Mouse (Mus musculus): ENCODE results near the gene Tfeb. TPM values are rescaled to one million over a fixed set of nuclear protein-coding genes. Genes with fewer than 3 reads are reported as not detected.

The Tfeb gene
- polyA plus RNA-seq, 1 experiment, result 18.6 TPM

DNA sequence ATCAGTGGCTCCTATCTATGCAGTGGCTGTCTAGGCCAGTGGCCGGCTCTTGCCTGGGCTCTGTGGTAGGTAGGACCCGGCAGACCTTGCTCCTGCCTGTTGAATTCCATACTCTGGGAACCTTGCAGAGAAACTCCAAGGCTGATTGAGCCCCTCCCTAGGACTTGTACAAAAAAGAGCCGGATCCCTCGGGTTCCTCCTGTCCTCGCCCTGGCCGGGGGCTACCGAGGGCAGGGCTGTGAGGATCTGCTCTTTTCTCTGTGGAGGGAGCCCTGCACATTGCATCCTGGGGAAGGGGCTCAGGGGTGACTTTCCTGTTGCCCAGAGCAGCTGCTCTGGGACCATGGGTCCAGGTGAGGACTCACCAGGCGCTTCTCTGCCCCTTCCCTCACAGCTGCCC, 50.8 kb downstream of the Tfeb start:
- no peak for DNase-seq (ENCODE audit: low read depth)

DNA sequence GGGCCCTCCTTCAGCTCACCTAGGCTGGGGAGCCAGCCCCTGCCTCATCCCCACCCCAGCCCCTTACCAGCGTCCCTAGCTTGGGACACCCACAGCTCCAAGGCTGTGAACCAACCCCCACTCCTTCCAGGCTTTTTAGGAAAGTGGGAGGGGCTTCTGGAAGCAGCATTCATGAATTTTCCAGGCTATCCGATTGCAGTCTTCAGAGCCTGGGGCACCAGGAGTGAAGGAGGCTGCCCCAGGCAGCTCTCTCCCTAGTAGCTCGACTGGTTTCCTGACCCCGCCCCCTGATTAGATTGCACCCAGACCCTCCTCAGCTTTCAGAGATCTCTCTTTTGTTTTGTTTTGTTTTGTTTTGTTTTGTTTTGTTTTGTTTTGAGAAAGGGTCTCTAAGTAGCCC, 51.5 kb downstream of the Tfeb start:
- no peak for DNase-seq (ENCODE audit: low read depth)

DNA sequence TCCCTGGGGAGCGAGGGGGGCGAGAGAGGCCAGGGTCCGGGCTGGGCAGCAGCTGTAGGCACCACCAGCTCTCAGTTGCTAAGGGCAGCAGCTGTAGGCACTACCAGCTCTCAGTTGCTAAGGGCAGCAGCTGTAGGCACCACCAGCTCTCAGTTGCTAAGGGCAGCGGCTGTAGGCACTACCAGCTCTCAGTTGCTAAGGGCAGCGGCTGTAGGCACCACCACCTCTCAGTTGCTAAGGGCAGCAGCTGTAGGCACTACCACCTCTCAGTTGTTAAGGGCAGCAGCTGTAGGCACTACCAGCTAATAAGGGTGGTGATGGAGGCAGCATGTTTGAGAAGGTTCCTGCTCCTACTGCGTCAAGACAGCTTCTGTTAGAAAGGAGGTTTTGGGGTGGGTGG, 52.2 kb downstream of the Tfeb start:
- DNase-seq (ENCODE audit: low read depth), result no peak

DNA sequence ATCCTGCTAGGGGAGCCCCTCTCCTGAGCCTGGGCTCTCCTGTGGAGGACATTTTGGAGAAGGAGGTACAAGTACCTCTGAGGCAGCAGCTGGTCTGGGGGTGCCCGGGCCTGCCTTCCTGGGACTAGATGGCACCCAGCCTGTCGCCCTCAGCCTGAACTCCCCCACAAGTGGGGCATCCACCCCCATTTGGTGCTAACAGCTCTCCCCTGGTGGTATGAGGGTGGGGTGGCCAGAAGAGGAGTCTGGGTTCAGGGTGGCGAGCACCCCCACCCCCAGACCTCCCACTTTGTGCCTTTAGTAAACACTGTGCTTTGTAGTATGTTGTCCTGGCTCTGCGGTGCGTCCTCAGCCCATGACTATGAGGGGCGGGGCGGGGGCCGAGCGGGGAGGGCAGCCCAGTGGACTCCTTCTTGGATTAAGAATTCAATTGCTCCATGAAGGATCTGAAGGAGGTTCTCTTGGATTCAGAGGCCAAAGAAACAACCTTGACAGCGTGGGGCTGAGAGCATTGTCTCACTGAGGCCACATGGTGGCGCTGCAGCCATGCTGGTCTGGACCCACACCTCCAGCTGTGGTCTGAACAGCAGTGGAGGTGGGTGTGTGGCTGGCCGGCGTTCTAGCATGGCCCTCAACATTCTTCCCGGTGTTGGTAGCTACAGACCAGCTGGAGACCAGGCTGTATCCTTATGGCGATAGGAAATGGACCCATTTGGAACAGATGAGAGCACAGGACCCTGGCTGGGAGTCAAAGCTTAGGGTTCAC, 55.5 kb downstream of the Tfeb start:
- no peak for DNase-seq (ENCODE audit: low read depth)

DNA sequence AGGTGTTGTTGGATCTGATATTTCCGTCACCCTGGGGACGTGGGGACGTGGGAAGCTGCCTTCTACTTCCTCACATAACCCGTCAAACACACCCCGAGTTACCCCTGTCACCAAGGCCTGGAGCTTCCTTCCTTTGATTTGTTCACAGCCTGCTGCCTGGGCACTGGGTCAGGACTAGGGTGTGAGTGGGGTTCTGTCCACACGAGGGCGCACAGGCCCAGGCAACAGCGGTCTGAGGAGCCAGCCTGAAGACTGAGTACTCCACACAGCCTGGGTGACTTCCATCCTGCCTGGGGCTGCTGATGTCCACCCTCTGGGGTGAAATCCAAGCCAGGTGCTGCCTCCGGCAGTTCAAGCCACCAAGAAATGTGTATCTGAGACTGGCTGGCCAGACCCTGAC, 56.5 kb downstream of the Tfeb start:
- no peak for DNase-seq (ENCODE audit: low read depth)

DNA sequence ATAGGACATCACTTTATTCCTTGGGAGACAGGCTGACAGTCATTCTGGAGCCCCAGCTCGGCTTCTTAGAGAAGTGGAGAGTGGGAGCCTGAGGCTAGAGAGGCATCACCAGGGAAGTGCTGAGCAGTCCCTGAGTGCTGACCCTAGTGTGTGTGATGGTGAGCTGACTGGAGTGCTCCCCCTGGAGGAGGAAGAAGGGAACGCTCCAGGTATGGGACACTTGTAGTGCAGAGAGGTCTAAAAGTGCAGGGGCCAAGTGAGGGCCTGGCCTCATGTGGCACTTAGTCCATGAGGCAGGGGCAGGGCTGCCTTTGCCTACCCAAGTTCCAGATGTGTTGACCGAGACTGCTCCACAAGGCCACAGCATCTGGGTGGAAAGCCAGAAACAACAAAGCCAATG, 58.6 kb downstream of the Tfeb start:
- DNase-seq (ENCODE audit: low read depth), result no peak

DNA sequence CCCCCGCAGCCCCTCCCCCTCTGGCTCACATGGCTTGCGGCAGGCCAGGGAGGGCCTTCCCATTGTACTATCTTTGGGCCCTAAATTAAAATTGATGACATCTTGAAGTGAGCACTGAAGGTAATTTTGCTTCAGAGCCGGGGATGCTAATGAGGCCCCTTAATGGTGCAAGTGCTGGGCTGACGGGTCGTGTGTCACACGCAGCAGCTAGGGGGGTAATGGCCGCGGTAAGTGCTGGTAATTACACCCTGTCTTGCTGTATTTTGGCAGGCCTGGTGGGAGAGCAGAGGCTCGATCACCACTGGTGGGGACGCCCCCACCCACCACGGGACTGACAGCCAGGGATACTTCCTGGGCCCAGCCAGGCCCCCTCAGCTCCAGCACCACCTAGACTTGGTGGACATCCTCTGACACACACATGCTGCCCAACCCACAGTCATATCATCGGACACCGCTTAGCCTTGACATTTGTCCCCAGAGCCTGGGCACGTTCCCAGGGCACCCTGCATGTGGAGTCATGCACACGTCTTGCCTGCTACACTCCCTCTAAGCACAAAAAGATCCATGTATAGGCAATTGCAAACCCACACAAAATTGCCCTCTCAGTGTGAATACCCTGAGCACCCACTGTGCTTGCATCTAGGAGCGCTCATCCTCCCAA, 59.5 kb downstream of the Tfeb start:
- no peak for DNase-seq (ENCODE audit: low read depth)

DNA sequence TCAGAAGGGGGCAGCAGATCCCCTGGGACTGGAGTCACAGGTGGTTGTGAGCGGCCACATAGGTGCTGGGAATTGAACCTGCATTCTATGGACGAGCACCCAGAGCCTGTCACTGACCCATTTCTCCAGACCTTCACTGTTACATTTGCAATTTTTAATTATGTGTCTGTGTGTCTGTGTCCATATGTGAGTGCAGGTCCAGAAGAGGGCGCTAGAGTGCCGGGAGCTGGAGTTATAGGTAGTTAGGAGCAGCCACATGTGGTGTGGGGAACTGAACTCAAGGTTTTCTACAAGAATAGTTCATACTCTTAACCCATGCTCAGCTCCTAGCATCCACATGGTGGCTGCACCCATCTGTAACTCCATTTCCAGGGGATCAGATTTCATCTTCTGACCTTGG, 60.1 kb downstream of the Tfeb start:
- no peak for DNase-seq (ENCODE audit: low read depth)

DNA sequence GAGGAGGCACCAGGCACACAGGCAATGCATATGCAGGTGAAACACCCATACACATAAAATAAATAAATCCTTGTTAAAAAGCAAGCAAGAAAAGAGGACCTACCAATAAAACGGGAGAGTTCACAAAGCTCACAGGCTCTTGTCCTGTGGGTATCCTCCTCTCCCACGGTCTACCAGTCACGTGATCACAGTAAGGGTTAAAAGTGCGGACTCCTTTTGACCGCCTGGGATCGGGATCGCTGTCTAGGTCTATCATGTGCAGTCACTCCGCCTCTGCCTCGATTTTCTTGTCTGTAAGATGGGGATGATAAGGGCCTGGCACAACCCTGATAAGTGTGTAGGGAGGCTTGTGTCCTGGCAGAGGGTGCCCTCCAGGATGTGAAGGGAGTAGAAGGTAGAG, 60.6 kb downstream of the Tfeb start:
- no peak for DNase-seq (ENCODE audit: low read depth)

DNA sequence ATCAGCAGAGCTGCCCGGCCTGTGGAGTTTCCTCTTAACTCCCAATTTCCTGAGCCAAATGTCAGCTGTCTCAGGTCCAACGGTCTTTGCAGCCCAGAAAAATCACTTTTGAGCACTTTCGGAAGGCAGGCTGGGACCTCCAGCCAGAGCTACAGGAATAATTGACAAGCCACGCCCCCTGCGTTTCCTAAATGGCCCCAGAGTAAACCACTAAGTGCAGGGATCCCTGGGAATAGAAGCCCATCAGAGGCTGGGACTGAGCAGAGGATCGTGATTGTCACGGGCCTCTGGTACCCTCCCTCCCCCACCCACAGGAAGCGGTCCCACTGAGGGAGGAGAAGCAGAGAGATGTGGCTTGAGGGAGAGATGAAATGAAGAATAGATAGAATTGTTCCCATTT, 66.0 kb downstream of the Tfeb start:
- no peak for DNase-seq (ENCODE audit: low read depth)

DNA sequence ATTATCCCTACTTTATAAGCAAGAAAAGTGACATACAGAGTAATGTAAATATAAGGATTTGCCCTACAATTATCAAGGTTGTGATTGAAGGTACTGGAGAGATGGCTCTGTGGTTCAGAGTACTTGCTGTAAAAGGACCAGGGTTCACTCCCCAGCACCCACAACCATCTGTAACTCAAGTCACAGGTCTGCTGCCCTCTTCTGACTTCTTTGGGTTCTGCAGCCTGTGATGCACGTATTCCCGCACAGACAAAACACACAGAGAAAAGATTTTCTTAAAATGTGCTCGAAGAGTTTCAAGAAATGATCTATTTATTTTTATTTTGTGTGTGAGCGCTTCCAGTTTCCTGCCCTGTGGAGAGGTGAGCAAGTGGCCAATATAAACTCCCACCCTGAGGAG, 66.8 kb downstream of the Tfeb start:
- DNase-seq (ENCODE audit: low read depth), result no peak

DNA sequence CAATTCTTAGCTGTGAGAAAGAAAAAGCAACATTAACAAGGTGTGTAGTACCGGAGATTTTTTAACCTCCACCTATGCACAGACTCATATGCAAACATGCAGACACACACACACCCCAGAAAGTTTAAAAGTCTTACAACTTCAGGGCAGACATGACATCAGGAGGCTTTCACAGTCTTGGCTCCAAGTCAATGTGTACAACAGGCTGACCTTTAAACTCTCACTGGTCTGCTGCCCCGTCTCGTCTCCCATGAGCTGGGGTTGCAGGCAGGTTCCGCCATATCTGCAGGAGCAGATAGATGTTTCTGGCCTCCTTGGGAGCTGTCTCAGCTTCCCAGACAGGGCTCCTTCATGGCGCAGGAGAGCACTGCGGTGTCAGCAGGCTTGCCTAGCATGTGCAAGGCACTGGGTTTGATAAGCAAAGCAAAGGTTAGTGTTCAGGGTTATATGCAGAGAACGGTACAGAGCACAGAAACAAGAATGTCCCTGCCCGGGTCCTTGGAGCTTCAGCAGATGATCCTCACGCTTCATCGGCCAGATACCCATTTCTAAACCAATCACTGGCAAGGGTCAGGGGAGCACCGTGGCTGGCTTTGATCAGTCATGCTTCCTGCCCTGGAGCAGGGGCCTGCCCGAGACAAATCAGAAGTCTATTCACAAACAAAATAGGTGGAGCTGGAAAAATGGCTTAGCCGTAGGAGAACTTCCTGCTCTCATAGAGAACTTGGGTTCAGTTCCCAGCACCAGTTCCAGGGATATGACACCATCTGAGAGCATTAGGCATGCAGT, 68.4 kb downstream of the Tfeb start:
- no peak for DNase-seq (ENCODE audit: low read depth)

DNA sequence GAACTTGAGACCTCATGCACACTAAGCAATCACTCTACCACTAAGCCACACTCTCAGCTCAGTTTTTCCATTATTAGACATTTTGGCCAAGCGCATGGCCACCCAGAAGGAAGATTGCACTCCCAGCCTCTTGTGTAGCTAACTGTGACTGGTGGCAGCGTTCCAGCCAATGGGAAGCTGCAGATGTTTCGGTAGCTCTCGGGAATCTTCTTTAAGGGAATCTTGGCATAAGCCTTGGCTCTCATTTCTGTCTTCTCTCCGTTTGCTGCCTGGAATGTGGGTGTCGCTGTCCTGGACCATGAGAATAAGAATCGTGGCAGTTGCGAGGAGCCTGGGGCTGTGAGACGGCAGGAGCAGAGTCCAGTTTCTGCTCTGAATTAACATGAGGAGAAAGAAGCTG, 69.4 kb downstream of the Tfeb start:
- DNase-seq (ENCODE audit: low read depth), result no peak

DNA sequence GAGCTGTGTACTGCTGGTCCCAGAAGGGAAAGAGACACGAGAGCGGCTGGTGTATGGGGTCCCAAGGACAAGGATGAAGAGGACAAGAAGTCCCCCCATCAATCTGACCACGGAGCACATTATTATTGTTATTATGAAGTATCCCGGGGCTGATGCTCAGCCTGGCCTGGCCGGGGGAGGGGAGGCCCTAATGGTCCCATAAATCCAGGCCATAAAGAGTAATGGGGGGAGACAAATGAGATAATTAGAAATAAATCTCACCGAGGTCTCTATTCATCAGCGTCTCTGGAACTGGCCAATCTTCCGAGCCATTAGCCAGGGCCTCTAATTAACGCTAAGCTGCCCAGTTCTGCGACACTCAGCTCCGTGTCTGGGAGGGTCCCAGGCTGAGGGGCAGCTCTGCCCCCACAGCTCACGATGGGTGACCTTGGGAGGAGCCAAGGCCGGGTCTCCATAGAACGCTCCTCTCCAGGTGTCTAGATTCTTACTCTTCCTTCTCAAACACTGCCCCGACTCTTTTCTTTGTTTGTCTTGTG, 74.5 kb downstream of the Tfeb start:
- DNase-seq (ENCODE audit: low read depth), result no peak

DNA sequence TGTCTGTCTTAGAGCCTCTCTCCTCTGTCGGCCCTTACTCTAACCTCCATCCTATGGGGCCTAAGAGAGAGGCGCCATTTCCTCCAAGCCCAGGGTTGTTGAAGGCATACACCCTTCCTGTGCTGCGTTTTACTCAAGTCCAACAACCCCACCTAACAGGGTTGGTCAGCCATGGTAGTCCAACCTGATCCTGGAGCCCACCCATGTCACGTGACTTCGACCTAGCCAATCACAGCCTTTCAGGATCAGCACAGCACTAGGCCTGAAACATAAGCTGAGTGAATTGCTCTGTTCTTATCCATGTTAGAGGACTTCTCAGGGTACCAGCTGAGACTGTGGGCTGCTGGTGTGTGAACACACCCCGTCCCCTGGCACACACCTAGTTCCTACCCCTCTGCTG, 75.4 kb downstream of the Tfeb start:
- DNase-seq (ENCODE audit: low read depth), result no peak

DNA sequence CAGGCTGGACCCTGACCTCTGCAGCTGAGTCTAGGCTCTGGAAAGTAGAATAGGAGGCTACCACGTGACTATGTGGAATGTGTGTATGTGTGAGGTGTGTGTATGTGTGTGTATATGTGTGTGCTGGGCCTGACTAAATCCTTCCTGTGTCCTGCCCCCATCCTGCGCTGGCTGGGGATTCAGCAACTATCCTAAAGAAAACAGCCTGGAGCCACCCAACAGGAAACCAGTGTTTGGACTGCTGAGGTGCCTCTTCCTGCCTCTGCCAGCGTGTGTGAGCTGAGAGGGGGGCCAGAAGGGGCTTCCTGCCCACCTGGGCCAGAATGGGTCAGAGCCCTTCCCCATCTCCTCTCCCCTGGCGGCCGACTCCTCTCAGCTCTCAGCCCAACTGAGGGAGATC, 76.8 kb downstream of the Tfeb start:
- DNase-seq (ENCODE audit: low read depth), result no peak

DNA sequence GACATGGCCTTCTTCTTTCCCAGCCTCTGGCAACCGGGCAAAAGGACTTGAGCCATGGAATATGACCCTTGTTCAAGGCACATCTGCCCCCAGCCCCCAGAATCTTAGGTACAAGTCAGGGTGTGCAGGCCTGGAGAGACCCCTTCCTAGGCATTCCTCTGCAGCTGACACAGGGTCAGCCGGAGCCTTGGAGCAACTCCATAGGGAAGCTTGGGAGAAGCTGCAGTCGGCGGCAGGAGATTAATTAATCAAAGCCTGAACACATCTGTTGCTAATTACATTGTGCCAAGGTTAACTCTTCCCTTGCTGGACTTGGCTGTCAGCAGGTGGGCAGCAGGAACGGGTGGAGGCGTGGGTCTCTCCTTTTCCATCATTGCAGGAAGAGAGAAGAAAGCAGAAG, 77.7 kb downstream of the Tfeb start:
- no peak for DNase-seq (ENCODE audit: low read depth)

DNA sequence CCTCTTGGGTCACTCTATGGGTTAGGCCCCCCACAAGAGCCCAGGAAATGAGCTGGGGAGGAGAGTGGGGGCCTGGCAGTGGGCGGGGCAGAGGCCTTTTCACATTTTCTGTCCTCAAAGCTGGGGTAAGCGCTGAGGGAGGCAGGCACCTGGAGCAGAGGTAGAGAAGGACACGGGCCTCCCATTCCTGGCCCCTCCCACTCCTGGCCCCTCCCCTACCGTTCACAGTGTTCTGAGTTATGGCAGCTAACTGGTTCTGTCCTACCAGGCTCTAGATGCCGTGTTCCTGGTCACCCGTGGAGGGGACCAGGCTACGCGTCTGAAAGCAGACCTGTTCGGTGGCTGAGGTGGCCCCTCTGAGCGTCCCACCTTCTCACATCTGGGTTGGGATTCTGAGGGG, 78.6 kb downstream of the Tfeb start:
- no peak for DNase-seq (ENCODE audit: low read depth)

DNA sequence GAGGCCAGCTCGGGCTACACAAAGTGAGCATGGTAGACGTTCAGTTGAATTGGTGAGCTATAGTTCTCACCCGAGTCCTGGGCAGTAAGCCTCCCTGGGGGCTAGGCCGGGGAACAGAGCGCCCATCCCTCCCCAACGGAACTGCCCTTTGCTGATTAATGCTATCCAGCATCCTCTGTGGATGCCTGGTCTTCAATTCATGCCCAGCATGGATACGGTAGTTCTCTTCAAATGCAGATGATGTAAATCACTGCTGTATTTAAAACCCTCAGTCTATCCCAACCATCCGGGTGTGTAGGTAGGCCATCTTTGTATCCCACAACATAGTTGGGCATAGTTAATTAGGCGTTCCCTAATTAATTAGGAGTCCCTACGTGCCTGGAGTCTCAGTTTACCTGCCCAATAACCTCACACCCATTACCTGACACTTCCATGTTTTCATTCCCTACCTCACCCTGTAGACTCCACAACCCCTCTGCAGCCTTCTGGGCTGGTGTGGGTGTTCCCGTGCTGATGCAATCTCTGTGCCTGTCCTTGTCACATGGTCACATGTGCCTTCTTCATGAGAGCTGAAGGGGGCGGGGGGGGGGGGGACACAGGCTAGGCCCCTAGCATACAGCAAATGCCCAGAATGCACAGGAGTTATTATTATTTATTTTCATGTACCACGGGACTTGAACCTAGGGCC, 81.4 kb downstream of the Tfeb start:
- no peak for DNase-seq (ENCODE audit: low read depth)

DNA sequence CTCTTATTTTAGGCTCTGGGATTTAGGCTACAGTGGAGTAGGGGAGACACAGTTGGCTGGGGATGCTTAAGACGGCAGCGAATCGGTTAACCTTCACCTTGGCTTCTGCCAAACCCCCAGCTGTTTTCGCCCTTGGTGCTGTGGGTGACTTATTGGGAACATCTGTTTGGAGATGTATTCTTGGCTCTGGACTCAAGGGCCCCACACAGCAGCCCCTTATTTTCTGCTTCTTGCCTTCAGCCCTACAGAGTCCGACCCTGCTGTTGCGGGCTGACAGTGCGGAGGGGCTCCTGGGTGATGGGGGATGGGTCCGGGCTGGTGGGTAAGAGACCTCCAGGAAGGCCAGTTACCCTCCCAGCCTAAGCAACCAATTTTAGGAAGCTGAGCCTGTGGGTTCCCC, 84.5 kb downstream of the Tfeb start:
- no peak for DNase-seq (ENCODE audit: low read depth)

DNA sequence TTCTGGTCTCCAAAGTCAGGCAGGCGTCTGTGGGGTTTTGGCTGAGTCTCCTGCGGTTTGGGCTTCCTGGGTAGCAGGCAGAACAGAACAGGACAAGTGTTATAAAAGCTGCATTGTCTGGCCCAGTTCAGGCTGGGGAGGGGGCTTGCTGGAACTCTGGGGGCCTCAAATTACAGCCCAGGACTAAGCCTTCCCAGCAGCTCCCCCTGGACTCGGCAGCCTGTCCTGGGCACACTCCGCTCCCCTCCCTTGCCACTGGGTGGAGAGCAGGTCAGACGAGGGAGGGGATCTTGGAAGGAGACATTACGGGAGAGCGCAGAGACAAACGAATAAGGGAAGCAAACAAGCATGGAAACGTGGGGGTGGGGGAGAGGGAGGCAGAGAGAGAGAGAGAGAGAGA, 94.3 kb downstream of the Tfeb start:
- no peak for DNase-seq (ENCODE audit: low read depth)

DNA sequence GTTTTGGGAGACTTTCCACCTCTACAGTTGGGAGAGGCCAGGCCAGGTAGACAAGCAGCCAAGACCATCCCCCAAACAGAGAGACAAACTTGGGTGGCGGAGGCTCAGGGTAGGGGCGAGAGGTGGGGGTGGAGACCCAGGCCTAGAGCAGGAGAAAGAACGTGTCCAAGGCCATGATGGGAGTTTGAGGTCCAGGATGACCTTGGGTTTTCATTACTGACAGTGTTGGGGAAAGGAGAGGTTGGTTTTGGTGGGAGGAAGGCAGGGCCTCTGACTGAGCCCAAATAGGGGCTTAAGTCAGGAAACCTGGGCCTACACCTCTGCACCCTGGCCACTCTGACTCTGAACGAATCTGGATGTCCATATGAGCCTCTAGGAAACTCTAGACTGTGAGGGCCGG, 94.9 kb downstream of the Tfeb start:
- DNase-seq (ENCODE audit: low read depth), result no peak

Data from gonadal fat pad, adult 2 months (tissue).